Mouse (Mus musculus): ENCODE data around the gene Hyal2.

DNA sequence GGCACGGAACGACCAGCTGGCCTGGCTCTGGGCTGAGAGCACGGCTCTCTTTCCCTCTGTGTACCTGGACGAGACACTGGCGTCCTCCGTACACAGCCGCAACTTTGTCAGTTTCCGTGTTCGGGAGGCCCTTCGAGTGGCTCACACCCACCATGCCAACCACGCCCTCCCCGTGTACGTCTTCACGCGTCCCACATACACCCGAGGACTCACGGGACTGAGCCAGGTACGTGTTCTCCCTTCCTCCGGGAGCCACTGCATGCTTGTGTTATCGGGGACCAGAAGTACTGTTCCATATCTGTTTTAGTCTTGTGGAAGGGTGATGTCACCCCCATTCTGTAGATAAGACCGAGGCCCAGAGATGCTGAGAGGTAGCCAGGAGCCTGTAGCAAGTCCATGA is 3.1 kb downstream of the Hyal2 start:
- TF ChIP-seq CTCF (conservative IDR thresholded peaks at IDR 0.05; ENCODE audit: insufficient read depth, insufficient read length, low read depth, low read length) (no peak), POLR2A (IDR thresholded peaks at IDR 0.05; ENCODE audit: low read depth, low read length) (no peak)
